Mouse (Mus musculus) CH12.LX (cell line): ENCODE data around the gene Fgfr2.

Source experiments
- CTCF ChIP-seq, 2 experiments: IDR thresholded peaks in 1 of 2; conservative IDR thresholded peaks in 1 of 2; 2 replicates each; pipeline ENCODE4 v1.5.1; 2011 to 2012; ENCODE audit warnings: low read depth in 2 of 2, low read length in 2 of 2, improper control_type of control experiment in 1 of 2, inconsistent platforms in 1 of 2, mild to moderate bottlenecking in 1 of 2, moderate library complexity in 1 of 2
- EP300 ChIP-seq: IDR thresholded peaks from 2 replicates; pipeline ENCODE4 v1.6.1; 2011; ENCODE audit warnings: low read length, improper control_type of control experiment
- ETS1 ChIP-seq: conservative IDR thresholded peaks from 2 replicates; pipeline ENCODE4 v1.6.1; 2012; ENCODE audit warnings: low read depth, mild to moderate bottlenecking, inconsistent platforms, low read length, improper control_type of control experiment, moderate library complexity
- HCFC1 ChIP-seq: IDR thresholded peaks from 2 replicates; pipeline ENCODE4 v1.6.1; 2012; ENCODE audit warnings: low read depth, mild to moderate bottlenecking, inconsistent platforms, low read length, improper control_type of control experiment
- JUND ChIP-seq: conservative IDR thresholded peaks from 2 replicates; pipeline ENCODE4 v1.6.1; 2011; ENCODE audit warnings: low read depth, low read length, improper control_type of control experiment
- POLR2A ChIP-seq: IDR thresholded peaks from 2 replicates; pipeline ENCODE4 v1.6.1; 2011; ENCODE audit warnings: low read depth, mild to moderate bottlenecking, improper control_type of control experiment, low read length
- POLR2AphosphoS2 ChIP-seq: IDR thresholded peaks from 2 replicates; pipeline ENCODE4 v1.6.1; 2011; ENCODE audit warnings: low read depth, low read length, improper control_type of control experiment
- RCOR1 ChIP-seq: conservative IDR thresholded peaks from 2 replicates; pipeline ENCODE4 v1.6.1; 2012; ENCODE audit warnings: low read depth, mild to moderate bottlenecking, inconsistent platforms, low read length, improper control_type of control experiment
- UBTF ChIP-seq: IDR thresholded peaks from 2 replicates; pipeline ENCODE4 v1.6.1; 2012; ENCODE audit warnings: low read depth, mild to moderate bottlenecking, inconsistent platforms, low read length, improper control_type of control experiment, moderate library complexity
- ZNF384 ChIP-seq: IDR thresholded peaks from 2 replicates; pipeline ENCODE4 v1.6.1; 2012; ENCODE audit warnings: low read depth, low read length, improper control_type of control experiment, inconsistent platforms

DNA sequence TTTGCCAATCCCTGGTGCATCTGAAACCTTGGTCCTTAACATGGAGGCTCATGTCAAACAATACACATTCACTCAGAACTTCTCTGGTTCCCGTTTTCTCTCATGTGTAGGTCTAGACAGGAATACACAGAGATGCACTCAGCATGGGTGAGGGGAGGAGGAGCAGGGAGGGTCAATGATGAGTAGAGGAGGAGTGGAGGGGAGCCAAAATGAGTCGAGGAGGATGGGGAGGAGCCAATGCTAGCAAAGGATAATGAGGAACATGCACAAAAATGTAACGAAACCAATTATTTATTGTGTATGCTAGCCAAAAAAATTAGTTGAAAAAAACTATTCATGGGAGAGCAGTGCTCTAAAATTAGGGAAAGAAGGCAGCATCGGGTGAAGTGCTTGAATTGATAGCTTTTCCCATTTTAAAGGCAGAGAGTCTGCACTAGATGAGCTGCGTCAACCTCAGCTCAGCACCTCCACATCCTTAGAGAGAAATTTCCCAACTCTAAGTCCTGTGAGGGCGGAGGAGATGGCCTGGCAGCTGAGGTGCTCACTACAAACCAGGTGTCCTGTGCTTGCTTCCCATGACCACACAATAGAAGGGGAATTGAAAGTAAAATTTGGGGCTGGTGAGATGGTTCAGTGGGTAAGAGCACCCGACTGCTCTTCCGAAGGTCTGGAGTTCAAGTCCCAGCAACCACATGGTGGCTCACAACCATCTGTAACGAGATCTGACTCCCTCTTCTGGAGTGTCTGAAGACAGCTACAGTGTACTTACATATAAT is 636.6 kb downstream of the Fgfr2 start:
- TF ChIP-seq CTCF (conservative IDR thresholded peaks at IDR 0.05 in 1 of 2, IDR thresholded peaks at IDR 0.05 in 1 of 2; ENCODE audit: low read depth in 2 of 2, low read length in 2 of 2) (no peak), ETS1 (no peak), HCFC1 (no peak), POLR2A (no peak), JUND (no peak), POLR2AphosphoS2 (no peak), UBTF (no peak), ZNF384 (no peak), EP300 (no peak), RCOR1 (no peak)
